Mouse (Mus musculus): ENCODE data around the gene Rwdd4a.

Rwdd4a gene

GRCm38 (mm10) chr8:47533344-47534125, at the start of gene Rwdd4a, which contains the start of gene Trappc11:
Gene Rwdd4a (plus strand): TSS chr8:47533664.
Gene Trappc11 (minus strand): TSS chr8:47533470.
- peak; percentile 97 for DNase-seq

GRCm38 (mm10) chr8:47487231-47487630, 46.2 kb upstream of the Rwdd4a start:
- no peak for DNase-seq

DNA sequence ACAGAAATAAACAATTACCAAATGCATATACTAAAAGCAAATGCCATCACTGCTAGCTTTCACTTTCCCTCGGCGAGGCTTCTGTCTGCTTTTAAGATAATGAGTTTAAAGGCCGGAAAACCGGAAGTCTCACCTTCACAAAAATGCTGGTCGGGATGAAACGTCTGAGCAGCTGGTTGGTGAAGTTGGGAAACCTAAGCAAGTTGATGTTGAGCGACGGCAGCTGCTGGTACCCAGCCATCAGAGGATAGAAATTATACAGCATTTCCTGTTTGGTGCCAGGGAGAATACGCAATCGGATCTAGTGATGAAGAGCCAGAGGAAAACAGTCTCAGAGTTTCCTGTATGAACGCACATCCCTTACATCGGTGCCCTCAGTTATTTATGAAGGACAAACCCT, 40.4 kb upstream of the Rwdd4a start:
- no peak for DNase-seq

DNA sequence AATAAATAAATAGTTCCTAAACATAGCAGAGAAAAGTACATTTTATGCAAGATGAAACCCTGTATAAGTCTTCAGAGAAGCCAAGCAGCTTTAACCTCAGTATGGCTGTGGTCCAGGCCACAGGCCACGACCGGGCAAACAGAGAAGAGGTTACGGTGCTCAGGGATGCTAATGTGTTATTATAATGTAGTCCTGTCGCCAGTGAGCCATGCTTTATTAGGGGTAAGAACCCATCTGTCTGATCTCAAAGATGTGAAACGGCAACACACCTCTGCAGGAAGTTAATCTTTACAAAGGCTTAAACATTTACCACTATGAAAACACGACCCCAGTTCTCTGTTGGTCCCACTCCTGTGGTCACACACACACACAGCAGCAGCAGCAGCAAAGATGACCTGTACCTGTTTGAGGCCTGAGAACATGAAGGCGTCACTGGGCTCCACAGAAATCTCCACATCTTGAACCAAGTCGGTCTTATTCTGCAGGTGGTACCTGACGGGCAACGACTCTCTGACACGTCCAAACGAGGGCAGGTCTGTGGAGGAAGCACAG, 38.8 kb upstream of the Rwdd4a start:
- DNase-seq, result no peak

- no peak for DNase-seq
Observed at GRCm38 (mm10) chr8:47495428-47495827, 38.0 kb upstream of the Rwdd4a start.

DNA sequence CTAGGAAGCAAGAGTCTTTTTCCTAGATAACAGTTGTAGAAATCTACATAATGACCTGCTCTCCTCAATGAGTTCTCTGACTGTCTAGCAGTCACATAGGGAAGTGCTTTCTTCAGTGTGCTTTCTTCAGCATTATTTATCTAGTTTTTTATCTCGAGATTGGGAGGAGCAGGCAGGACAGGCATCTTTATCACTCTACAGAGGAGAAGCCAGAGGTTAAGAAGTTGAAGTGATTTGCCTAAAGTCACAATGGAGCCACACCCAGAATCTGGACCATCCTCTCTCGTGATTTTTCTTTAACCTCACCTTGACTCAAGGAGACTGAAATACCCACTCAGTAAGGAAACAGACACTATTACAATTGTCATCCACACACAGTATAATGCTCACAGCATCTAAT, 31.5 kb upstream of the Rwdd4a start:
- no peak for DNase-seq

- no peak for DNase-seq
Observed at GRCm38 (mm10) chr8:47502546-47502945, 30.9 kb upstream of the Rwdd4a start.

DNA sequence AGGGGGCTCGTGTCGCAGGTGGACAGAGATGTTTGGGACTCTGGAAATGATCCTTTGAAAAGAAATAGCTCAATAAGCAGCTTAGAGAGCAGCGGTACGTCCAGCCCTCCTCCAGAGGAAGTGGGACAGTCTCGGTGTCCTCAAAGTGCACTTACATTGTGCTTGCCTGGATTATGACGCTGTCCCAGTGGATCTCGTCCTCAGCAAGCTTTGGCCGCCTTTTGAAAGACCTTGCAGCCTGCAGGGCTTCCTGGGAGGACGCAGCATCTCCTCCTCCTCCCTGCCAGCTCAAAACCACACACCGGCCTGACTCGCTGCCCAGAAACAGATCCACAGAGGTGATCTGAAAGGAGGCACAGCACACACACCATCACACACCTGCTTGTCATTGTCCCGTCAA, 28.0 kb upstream of the Rwdd4a start:
- no peak for DNase-seq

GRCm38 (mm10) chr8:47510930-47511329, 22.5 kb upstream of the Rwdd4a start:
- no peak for DNase-seq

DNA sequence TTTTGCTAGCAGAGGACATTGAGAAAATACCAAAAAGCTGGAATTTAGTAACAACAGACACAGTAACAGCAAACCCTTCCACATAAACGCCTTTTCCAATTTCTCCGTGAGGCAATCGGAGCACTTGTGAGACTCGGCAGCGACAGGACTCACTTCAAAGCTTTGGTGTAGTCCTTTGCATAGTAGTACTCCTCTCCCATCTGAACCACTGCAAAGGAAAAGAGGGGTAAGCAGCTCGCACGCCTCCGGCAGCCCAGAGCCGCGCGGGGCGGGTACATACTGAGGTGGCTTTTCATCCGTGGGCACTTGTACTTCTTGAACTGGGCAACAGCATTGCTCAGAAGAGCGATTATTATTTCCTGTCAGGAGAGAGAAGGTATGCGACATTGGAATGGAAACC, 19.9 kb upstream of the Rwdd4a start:
- no peak for DNase-seq

- no peak for DNase-seq
Observed at GRCm38 (mm10) chr8:47528094-47528493, 5.4 kb upstream of the Rwdd4a start.

GRCm38 (mm10) chr8:47538323-47538722, 4.9 kb downstream of the Rwdd4a start:
- DNase-seq, result no peak

DNA sequence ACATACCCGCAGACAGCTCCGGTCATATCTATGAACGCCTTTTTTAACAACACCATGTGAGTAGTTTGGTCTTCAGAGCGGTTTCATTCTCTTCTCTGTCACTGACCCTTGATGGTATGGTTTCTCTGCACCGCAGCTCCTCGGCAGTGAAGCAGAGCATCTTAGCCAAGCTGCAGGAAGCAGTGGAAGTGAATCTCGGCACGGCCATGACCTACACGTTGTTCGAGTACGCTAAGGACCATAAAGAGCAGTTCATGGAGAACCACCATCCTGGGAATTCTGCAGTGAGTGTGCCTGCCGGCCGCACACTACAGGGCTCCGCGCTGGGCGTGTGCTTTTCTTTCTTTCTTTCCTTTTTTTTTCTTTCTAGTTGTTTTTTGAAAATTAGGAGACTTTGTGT, 9.3 kb downstream of the Rwdd4a start:
- no peak for DNase-seq

DNA sequence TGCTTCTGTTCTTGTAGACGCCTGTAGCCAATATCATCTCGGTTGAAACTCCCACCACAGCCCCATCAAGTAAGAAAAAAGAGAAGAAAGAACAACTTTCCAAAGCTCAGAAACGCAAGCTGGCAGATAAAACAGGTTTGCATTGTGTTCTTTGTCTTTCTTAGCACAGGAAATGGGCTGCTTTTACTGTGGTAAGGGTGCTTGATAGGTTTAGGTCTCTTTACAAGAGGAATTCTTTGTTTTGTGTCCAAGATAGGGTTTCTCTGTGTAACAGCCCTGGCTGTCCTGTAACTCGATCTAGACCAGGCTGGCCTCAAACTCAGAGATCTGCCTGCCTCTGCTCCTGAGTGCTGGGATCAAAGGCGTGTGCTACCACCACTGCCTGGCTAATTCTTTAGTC, 10.6 kb downstream of the Rwdd4a start:
- no peak for DNase-seq

DNA sequence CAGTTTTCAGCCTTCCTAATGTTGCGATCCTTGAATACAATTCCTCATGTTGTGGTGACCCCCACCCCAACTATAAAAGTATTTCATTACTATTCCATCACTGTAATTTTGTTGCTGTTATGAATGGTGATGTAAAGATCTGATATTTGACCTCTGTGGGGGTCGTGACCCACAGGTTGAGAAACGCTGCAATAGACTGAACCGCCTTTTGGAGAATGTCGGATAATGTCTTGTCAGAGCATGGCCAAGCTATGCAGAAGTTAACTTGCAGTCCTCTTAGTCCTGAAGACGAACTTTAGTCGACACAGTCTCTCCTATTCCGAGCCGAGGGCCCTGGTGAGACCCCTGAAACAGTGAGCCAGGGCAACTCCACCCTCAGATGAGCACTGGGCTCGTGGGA, 13.6 kb downstream of the Rwdd4a start:
- DNase-seq, result no peak

DNA sequence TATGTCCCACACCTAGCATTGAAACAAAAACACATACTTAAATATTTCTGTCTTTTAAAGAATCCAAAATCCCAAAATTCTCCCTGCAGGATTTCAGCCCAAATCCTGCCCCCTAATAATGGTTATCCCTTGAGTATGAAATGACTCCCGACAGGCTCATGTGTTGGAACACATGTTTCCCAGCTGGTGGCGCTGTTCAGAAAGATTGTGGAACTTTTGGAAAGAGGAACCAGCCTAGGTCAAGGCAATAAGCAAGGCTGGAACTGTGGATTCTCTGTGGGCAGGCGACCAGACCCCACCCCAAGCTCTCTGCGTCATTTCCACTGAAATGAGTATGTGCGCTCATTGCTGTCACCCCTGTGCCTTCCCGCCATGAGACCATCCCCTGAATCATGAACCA, 20.1 kb downstream of the Rwdd4a start:
- DNase-seq, result peak in 1 of 2 experiments; percentile 15

DNA sequence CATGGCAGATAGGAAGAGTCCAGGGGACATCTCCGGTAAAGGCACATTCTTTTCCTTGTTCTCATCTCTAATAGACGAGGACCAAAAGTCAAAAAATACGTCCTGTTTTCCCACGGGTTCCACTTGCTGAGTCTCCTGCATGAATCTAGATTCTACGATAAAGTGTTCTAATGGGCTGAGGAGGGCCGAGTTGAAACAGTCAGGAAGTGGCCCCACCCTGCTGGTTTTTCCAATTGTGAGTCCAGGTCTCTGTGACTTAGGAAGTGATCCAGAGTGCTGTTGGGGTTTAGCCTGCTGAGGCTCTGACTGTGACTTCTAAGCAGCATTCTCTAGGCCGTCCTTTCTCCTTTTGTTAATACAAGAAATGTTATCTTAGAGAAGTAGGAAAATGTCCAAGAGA, 23.0 kb downstream of the Rwdd4a start:
- no peak for DNase-seq

DNA sequence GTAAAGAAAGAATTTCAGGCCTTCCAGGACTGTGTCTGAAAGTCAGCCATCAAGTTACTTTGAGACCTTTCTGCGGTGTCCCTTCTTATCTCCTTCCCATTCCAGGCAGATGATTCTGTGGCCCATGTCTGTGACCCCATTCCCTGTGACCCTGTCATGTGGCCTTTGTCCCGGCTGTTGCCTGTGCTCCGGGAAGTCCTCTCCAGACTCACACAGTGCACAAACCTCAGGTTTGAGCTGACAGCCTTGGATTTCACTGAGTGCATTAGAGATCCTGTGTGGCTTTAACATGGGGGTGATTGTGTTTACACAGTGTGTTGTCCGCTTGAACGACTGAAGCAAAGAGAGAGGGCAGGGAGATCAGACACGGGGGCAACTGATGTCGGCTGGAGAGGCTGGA, 24.8 kb downstream of the Rwdd4a start:
- DNase-seq, result no peak

GRCm38 (mm10) chr8:47560801-47561200, 27.3 kb downstream of the Rwdd4a start:
- DNase-seq, result no peak

GRCm38 (mm10) chr8:47566551-47566950, 33.1 kb downstream of the Rwdd4a start:
- no peak for DNase-seq

- DNase-seq, result no peak
Observed at GRCm38 (mm10) chr8:47568098-47568497, 34.6 kb downstream of the Rwdd4a start.

- DNase-seq, result peak; percentile 70 to 81
Observed at GRCm38 (mm10) chr8:47570161-47570560, 36.7 kb downstream of the Rwdd4a start.

DNA sequence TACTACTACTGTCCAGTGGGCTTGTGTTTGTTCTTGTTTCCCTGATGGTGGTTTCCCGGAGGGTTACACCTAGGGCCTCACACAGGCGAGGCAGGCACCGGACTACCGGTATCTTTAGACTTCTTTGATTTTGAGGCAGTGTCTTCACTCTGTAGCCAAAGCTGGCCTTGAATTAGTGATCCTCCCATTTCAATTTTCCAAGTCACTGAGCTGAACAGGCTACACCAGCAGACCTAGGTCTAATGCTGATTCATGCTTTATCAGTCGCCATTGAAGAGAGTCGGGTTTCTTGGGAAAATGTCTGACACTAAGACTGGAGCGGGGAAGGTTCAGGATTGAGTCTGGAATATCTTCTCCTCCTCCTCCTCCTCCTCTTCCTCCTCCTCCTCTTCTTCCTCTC, 40.0 kb downstream of the Rwdd4a start:
- no peak for DNase-seq

DNA sequence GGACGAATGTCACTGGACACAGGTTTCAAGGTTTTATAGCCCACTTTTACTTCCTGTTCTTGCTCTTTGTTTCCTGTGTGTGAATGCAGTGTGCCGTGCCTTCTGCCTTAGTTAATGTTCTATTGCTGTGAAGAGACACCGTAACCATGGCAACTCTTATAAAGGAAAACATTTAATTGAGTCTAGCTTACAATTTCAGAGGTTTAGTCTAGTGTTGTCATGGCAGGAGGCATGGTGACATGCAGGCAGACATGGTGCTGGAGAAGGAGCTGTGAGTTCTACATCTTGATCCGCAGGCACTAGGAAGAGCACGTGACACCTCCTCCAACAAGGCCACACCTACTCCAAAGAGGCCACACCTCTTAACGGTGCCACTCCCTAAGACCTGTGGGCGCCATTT, 48.0 kb downstream of the Rwdd4a start:
- DNase-seq, result no peak

- DNase-seq, result no peak
Observed at GRCm38 (mm10) chr8:47588616-47589015, 55.2 kb downstream of the Rwdd4a start.
